Mouse (Mus musculus): Measurements from ENCODE around the gene Plxna4. TPM values are rescaled to one million over a fixed set of nuclear protein-coding genes. Genes with fewer than 3 reads are reported as not detected.

Gene Plxna4
- polyA plus RNA-seq, 1 experiment = not detected

GRCm38 (mm10) chr6:32280728-32281127 lies 307.3 kb downstream of the Plxna4 start:
- Histone ChIP-seq H3K4me3 (ENCODE audit: insufficient read depth, low read depth, low read length) (no peak overlapping the region), H3K4me1 (ENCODE audit: control insufficient read depth, insufficient read depth, low read length) (no peaks in the 10 kb centered on the region)
- WGBS = 64% methylated on average over 2 of the region's 2 CpGs

GRCm38 (mm10) chr6:32271463-32271862 lies 316.5 kb downstream of the Plxna4 start:
- Histone ChIP-seq H3K4me1 (ENCODE audit: control insufficient read depth, insufficient read depth, low read length) (no peaks in the 10 kb centered on the region), H3K27ac (ENCODE audit: insufficient read depth, low read depth, low read length) (no peak overlapping the region), H3K4me3 (ENCODE audit: insufficient read depth, low read depth, low read length) (no peak overlapping the region)
- TF ChIP-seq POLR2A (IDR thresholded peaks at IDR 0.05; ENCODE audit: insufficient read depth, low read depth, low read length) = no peak
- no peak for TF ChIP-seq CTCF (IDR thresholded peaks at IDR 0.05; ENCODE audit: insufficient read depth, low read depth, low read length)
- 66% methylated on average over 4 of the region's 4 CpGs for WGBS

More at GRCm38 (mm10) chr6:32280728-32281127, 307.3 kb downstream of the Plxna4 start:
- TF ChIP-seq CTCF (IDR thresholded peaks at IDR 0.05; ENCODE audit: insufficient read depth, low read depth, low read length) (no peak), POLR2A (IDR thresholded peaks at IDR 0.05; ENCODE audit: insufficient read depth, low read depth, low read length) (no peak)
- H3K27ac ChIP-seq (ENCODE audit: insufficient read depth, low read depth, low read length) = no peak overlapping the region

GRCm38 (mm10) chr6:32266085-32266484 lies 321.9 kb downstream of the Plxna4 start:
- Histone ChIP-seq H3K4me1 (ENCODE audit: control insufficient read depth, insufficient read depth, low read length) (peaks cover 7% of the 10 kb centered on the region), H3K4me3 (ENCODE audit: insufficient read depth, low read depth, low read length) (no peak overlapping the region), H3K27ac (ENCODE audit: insufficient read depth, low read depth, low read length) (no peak overlapping the region)
- 86% methylated on average over 7 of the region's 7 CpGs for WGBS
- TF ChIP-seq CTCF (IDR thresholded peaks at IDR 0.05; ENCODE audit: insufficient read depth, low read depth, low read length) = no peak
- TF ChIP-seq POLR2A (IDR thresholded peaks at IDR 0.05; ENCODE audit: insufficient read depth, low read depth, low read length) = no peak

- Histone ChIP-seq H3K27ac (ENCODE audit: insufficient read depth, low read depth, low read length) (no peak overlapping the region), H3K4me3 (ENCODE audit: insufficient read depth, low read depth, low read length) (no peak overlapping the region), H3K4me1 (ENCODE audit: control insufficient read depth, insufficient read depth, low read length) (peaks cover 11% of the 10 kb centered on the region)
- TF ChIP-seq CTCF (IDR thresholded peaks at IDR 0.05; ENCODE audit: insufficient read depth, low read depth, low read length) = no peak
- no peak for TF ChIP-seq POLR2A (IDR thresholded peaks at IDR 0.05; ENCODE audit: insufficient read depth, low read depth, low read length)
- 43% methylated on average over 3 of the region's 3 CpGs for WGBS
These were observed 326.7 kb downstream of the Plxna4 start for GRCm38 (mm10) chr6:32261339-32261738.

GRCm38 (mm10) chr6:32260341-32260740 lies 327.7 kb downstream of the Plxna4 start:
- TF ChIP-seq POLR2A (IDR thresholded peaks at IDR 0.05; ENCODE audit: insufficient read depth, low read depth, low read length) (no peak), CTCF (IDR thresholded peaks at IDR 0.05; ENCODE audit: insufficient read depth, low read depth, low read length) (no peak)
- WGBS = 79% methylated on average over 5 of the region's 5 CpGs
- Histone ChIP-seq H3K4me1 (ENCODE audit: control insufficient read depth, insufficient read depth, low read length) (peaks cover 8% of the 10 kb centered on the region), H3K27ac (ENCODE audit: insufficient read depth, low read depth, low read length) (no peak overlapping the region), H3K4me3 (ENCODE audit: insufficient read depth, low read depth, low read length) (no peak overlapping the region)

- Histone ChIP-seq H3K4me1 (ENCODE audit: control insufficient read depth, insufficient read depth, low read length) (peaks cover 3% of the 10 kb centered on the region; the same call in 1 of the 2 replicates), H3K4me3 (ENCODE audit: insufficient read depth, low read depth, low read length) (no peak overlapping the region), H3K27ac (ENCODE audit: insufficient read depth, low read depth, low read length) (no peak overlapping the region)
- TF ChIP-seq CTCF (IDR thresholded peaks at IDR 0.05; ENCODE audit: insufficient read depth, low read depth, low read length) (no peak), POLR2A (IDR thresholded peaks at IDR 0.05; ENCODE audit: insufficient read depth, low read depth, low read length) (no peak)
- WGBS = 60% methylated on average over 2 of the region's 2 CpGs
These were observed 332.8 kb downstream of the Plxna4 start for GRCm38 (mm10) chr6:32255191-32255590.

- 75% methylated on average over 7 of the region's 7 CpGs for WGBS
- TF ChIP-seq POLR2A (IDR thresholded peaks at IDR 0.05; ENCODE audit: insufficient read depth, low read depth, low read length) = no peak
- TF ChIP-seq CTCF (IDR thresholded peaks at IDR 0.05; ENCODE audit: insufficient read depth, low read depth, low read length) = no peak
- H3K4me3 ChIP-seq (ENCODE audit: insufficient read depth, low read depth, low read length) = no peak overlapping the region
- no peaks in the 10 kb centered on the region for H3K4me1 ChIP-seq (ENCODE audit: control insufficient read depth, insufficient read depth, low read length)
- no peak overlapping the region for H3K27ac ChIP-seq (ENCODE audit: insufficient read depth, low read depth, low read length)
These were observed 335.8 kb downstream of the Plxna4 start for GRCm38 (mm10) chr6:32252168-32252567.

- no peak for TF ChIP-seq POLR2A (IDR thresholded peaks at IDR 0.05; ENCODE audit: insufficient read depth, low read depth, low read length)
- no peak for TF ChIP-seq CTCF (IDR thresholded peaks at IDR 0.05; ENCODE audit: insufficient read depth, low read depth, low read length)
- Histone ChIP-seq H3K27ac (ENCODE audit: insufficient read depth, low read depth, low read length) (no peak overlapping the region), H3K4me1 (ENCODE audit: control insufficient read depth, insufficient read depth, low read length) (no peaks in the 10 kb centered on the region), H3K4me3 (ENCODE audit: insufficient read depth, low read depth, low read length) (no peak overlapping the region)
- 67% methylated on average over 10 of the region's 10 CpGs for WGBS
These were observed 336.3 kb downstream of the Plxna4 start for GRCm38 (mm10) chr6:32251674-32252073.

- WGBS = 87% methylated on average over 6 of the region's 6 CpGs
- Histone ChIP-seq H3K4me3 (ENCODE audit: insufficient read depth, low read depth, low read length) (no peak overlapping the region), H3K4me1 (ENCODE audit: control insufficient read depth, insufficient read depth, low read length) (no peaks in the 10 kb centered on the region), H3K27ac (ENCODE audit: insufficient read depth, low read depth, low read length) (no peak overlapping the region)
- TF ChIP-seq POLR2A (IDR thresholded peaks at IDR 0.05; ENCODE audit: insufficient read depth, low read depth, low read length) = no peak
- no peak for TF ChIP-seq CTCF (IDR thresholded peaks at IDR 0.05; ENCODE audit: insufficient read depth, low read depth, low read length)
These were observed 342.0 kb downstream of the Plxna4 start for GRCm38 (mm10) chr6:32246036-32246435.

- no peak for TF ChIP-seq POLR2A (IDR thresholded peaks at IDR 0.05; ENCODE audit: insufficient read depth, low read depth, low read length)
- no peak for TF ChIP-seq CTCF (IDR thresholded peaks at IDR 0.05; ENCODE audit: insufficient read depth, low read depth, low read length)
- 76% methylated on average over 2 of the region's 2 CpGs for WGBS
- Histone ChIP-seq H3K4me3 (ENCODE audit: insufficient read depth, low read depth, low read length) (no peak overlapping the region), H3K27ac (ENCODE audit: insufficient read depth, low read depth, low read length) (no peak overlapping the region), H3K4me1 (ENCODE audit: control insufficient read depth, insufficient read depth, low read length) (no peaks in the 10 kb centered on the region)
These were observed 345.0 kb downstream of the Plxna4 start for GRCm38 (mm10) chr6:32243040-32243439.

Data from olfactory bulb, adult 2 months (tissue).